Comparison of ENCODE assay signal across 19 mouse cellular contexts in the genomic region with DNA sequence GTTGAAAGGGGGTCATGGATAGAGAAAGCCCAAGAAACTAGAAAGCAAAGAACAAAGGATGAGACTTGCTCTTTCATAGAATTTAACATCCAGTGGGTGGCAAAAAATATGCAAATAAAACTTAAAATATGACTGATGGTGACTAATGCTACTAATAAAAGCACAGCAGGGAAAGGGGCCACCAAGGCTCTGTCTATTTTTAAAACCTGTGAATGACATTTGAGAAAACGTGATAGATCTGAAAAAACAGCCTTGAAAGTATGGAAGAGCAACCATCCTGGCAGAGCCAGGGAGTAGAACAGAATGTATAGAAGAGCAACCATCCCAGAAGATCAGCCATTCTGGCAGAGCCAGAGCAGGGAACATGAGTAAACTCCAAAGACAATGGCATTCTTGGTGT.
"Had no signal": no experiment of that assay in that cellular context is flagged by ENCODE, and none has a peak within 500 bp of the region (broad histone marks: within the 10 kb centered on the region; RNA-seq: fewer than 3 reads in every experiment).

No protein-coding gene starts in this region.

- H3K9ac ChIP-seq: lung, embryonic 14.5 days; midbrain, embryonic 12.5 days; neural tube, embryonic 13.5 days; neural tube, embryonic 15.5 days had no signal

- H3K36me3 ChIP-seq: midbrain, embryonic 10.5 days; midbrain, embryonic 12.5 days; neural tube, embryonic 13.5 days; neural tube, embryonic 15.5 days had no signal

- ATAC-seq: midbrain, embryonic 16.5 days had no signal

- H3K4me3 ChIP-seq: midbrain, embryonic 10.5 days; midbrain, embryonic 12.5 days; myocyte; neural tube, embryonic 13.5 days; neural tube, embryonic 15.5 days had no signal

- H3K27me3 ChIP-seq: midbrain, embryonic 12.5 days; neural tube, embryonic 13.5 days; neural tube, embryonic 15.5 days had no signal

- H3K4me1 ChIP-seq: midbrain, embryonic 10.5 days; midbrain, embryonic 12.5 days; neural tube, embryonic 13.5 days; neural tube, embryonic 15.5 days had no signal

- H3K4me2 ChIP-seq: lung, embryonic 14.5 days; midbrain, embryonic 12.5 days; neural tube, embryonic 13.5 days; neural tube, embryonic 15.5 days had no signal

- H3K9me3 ChIP-seq: midbrain, embryonic 10.5 days; midbrain, embryonic 12.5 days; neural tube, embryonic 13.5 days; neural tube, embryonic 15.5 days had no signal

- DNase-seq: lung, adult 18-20 months; lung, embryonic 14.5 days; lung, postnatal 10 days; lung, postnatal 4 days; midbrain, embryonic 14.5 days; retina, postnatal 1 day; right cerebral cortex, adult 18-20 months; right cerebral cortex, postnatal 25 days; right cerebral cortex, postnatal 4 days; spleen, adult 18-20 months; thymus, adult 2 months; thymus, postnatal 25 days; thymus, postnatal 4 days had no signal

- H3K27ac ChIP-seq: midbrain, embryonic 10.5 days; midbrain, embryonic 12.5 days; neural tube, embryonic 13.5 days; neural tube, embryonic 15.5 days had no signal
